Mouse (Mus musculus) myocyte (in vitro differentiated cells): Measurements from ENCODE around the gene Pdss2. TPM values are rescaled to one million over a fixed set of nuclear protein-coding genes. Genes with fewer than 3 reads are reported as not detected.

Source experiments
- H3K27me3 ChIP-seq: one replicate; pipeline ENCODE4 v1.6.1; 2011; ENCODE audit not compliant: control insufficient read depth, insufficient read depth, insufficient read length
- H3K36me3 ChIP-seq: one replicate; pipeline ENCODE4 v1.6.1; 2011; ENCODE audit not compliant: control insufficient read depth, insufficient read depth
- H3K4me2 ChIP-seq: one replicate; pipeline ENCODE4 v1.6.1; 2011; ENCODE audit warnings: low read depth, control low read depth
- H3K4me3 ChIP-seq: one replicate; pipeline ENCODE4 v1.5.1; 2011; ENCODE audit warnings: mild to moderate bottlenecking, control low read depth, moderate library complexity
- H3K79me2 ChIP-seq: one replicate; pipeline ENCODE4 v1.6.1; 2011; ENCODE audit not compliant: control insufficient read depth, insufficient read depth
- H3ac ChIP-seq: one replicate; pipeline ENCODE4 v1.6.1; 2011; ENCODE audit not compliant: control insufficient read depth, insufficient read length
- CEBPB ChIP-seq: IDR thresholded peaks from 2 replicates; pipeline ENCODE4 v1.6.1; 2011; ENCODE audit warnings: mild to moderate bottlenecking, moderate library complexity; ENCODE audit not compliant: poor library complexity, insufficient read depth, severe bottlenecking
- E2F4 ChIP-seq: IDR thresholded peaks from one replicate; pipeline ENCODE4 v1.6.1; 2011; ENCODE audit warnings: mild to moderate bottlenecking, control low read depth, moderate library complexity; ENCODE audit not compliant: insufficient read depth
- MAX ChIP-seq: IDR thresholded peaks from one replicate; pipeline ENCODE4 v1.6.1; 2011; ENCODE audit warnings: low read depth, mild to moderate bottlenecking, control low read depth
- MYOD1 ChIP-seq, 3 experiments: IDR thresholded peaks; one replicate each; pipeline ENCODE4 v1.6.1; 2011; ENCODE audit warnings: control low read depth in 2 of 3, low read depth in 2 of 3, mild to moderate bottlenecking in 2 of 3, moderate library complexity in 1 of 3; ENCODE audit not compliant: insufficient read length in 2 of 3, control insufficient read depth in 1 of 3
- MYOG ChIP-seq, 3 experiments: IDR thresholded peaks; one replicate each; pipeline ENCODE4 v1.6.1; 2011; ENCODE audit warnings: control low read depth in 2 of 3, low read depth in 2 of 3, mild to moderate bottlenecking in 2 of 3; ENCODE audit not compliant: insufficient read length in 2 of 3, control insufficient read depth in 1 of 3, insufficient read depth in 1 of 3
- POLR2A ChIP-seq: IDR thresholded peaks from one replicate; pipeline ENCODE4 v1.6.1; 2011; ENCODE audit warnings: low read depth, mild to moderate bottlenecking, control low read depth, moderate library complexity; ENCODE audit not compliant: insufficient read length
- POLR2AphosphoS2 ChIP-seq: IDR thresholded peaks from one replicate; pipeline ENCODE4 v1.6.1; 2011; ENCODE audit warnings: low read depth, control low read depth; ENCODE audit not compliant: insufficient read length
- REST ChIP-seq: IDR thresholded peaks from one replicate; pipeline ENCODE4 v1.6.1; 2011; ENCODE audit warnings: mild to moderate bottlenecking, control low read depth, moderate library complexity; ENCODE audit not compliant: insufficient read depth, insufficient read length
- SRF ChIP-seq: IDR thresholded peaks from one replicate; pipeline ENCODE4 v1.6.1; 2011; ENCODE audit warnings: low read depth; ENCODE audit not compliant: control insufficient read depth, insufficient read length
- TCF12 ChIP-seq: IDR thresholded peaks from one replicate; pipeline ENCODE4 v1.6.1; 2011; ENCODE audit warnings: mild to moderate bottlenecking, control low read depth; ENCODE audit not compliant: poor library complexity, insufficient read depth, severe bottlenecking
- TCF3 ChIP-seq: IDR thresholded peaks from one replicate; pipeline ENCODE4 v1.6.1; 2011; ENCODE audit warnings: low read depth, control low read depth; ENCODE audit not compliant: insufficient read length
- USF1 ChIP-seq: IDR thresholded peaks from one replicate; pipeline ENCODE4 v1.6.1; 2011; ENCODE audit warnings: low read depth, mild to moderate bottlenecking, control low read depth, moderate library complexity
- polyA plus RNA-seq: library from polyadenylated mRNA; unstranded; fragments of >200 nt; fragmentation: generic; extraction: Trizol; gene quantifications from one replicate; pipeline ENCODE4 v1.2.1, GENCODE M21; 2012; ENCODE audit warnings: missing spikeins

Pdss2 gene
- 8.5 TPM for polyA plus RNA-seq

DNA sequence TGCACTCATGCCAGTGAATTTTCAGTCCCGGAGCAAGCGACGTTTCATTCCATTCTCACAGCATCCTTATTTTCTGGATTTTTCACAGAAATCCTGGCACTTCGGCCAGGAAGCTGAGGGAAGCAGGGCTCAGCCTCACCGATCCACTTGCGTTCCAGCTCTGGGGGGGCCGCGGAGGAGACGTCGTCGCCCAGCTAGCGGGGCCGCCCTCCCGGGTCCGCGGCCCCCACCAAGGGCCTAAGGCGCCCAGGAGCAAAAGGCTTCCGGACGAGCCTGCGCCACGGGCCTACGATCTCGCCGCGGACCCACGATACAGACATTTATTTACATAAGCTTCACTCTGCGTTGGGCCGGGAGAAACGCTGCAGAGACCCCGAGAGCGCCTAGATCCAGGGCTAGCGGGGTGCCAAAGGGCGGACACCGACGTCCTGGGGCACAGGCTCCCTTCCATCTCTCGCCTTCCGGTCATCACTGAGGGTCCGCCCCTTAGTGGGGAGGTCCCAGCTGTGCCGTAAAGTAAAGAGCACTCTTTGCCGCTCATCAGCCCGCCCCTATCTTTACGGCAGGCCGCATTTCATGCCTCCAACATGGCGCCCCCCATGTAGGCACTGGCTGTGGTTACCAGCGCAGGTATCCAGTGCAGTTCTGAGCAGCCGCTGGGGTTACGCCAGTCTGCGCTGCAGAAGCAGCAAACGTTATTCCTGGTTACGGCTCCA lies at the start of gene Pdss2:
Pdss2 (plus strand) TSS at position 577 of the 716 bp plus-strand sequence.
- Histone ChIP-seq H3K79me2 (peaks cover 12% of the 10 kb centered on the region), H3K27me3 (no peaks in the 10 kb centered on the region), H3K4me2 (peak within 1 kb of the TSS; percentile 95), H3K36me3 (no peaks in the 10 kb centered on the region), H3K4me3 (peak within 1 kb of the TSS; percentile 98), H3ac (peak within 1 kb of the TSS; percentile 26)
- peak; percentile 85 for TF ChIP-seq SRF
- no peak for TF ChIP-seq E2F4
- TF ChIP-seq MYOG (IDR thresholded peaks at IDR 0.05; ENCODE audit: control insufficient read depth in 1 of 3, insufficient read depth in 1 of 3, insufficient read length in 2 of 3, low read depth in 2 of 3), result peak in 1 of 3 experiments; percentile 74
- peak; percentile 100 for TF ChIP-seq POLR2AphosphoS2
- TF ChIP-seq USF1, result no peak
- TF ChIP-seq POLR2A, result peak; percentile 99
- TF ChIP-seq REST, result peak; percentile 31
- no peak for TF ChIP-seq MAX
- peak in 2 of 3 experiments; percentile 17 to 49 for TF ChIP-seq MYOD1 (IDR thresholded peaks at IDR 0.05; ENCODE audit: control insufficient read depth in 1 of 3, insufficient read length in 2 of 3, low read depth in 2 of 3)
- no peak for TF ChIP-seq CEBPB

DNA sequence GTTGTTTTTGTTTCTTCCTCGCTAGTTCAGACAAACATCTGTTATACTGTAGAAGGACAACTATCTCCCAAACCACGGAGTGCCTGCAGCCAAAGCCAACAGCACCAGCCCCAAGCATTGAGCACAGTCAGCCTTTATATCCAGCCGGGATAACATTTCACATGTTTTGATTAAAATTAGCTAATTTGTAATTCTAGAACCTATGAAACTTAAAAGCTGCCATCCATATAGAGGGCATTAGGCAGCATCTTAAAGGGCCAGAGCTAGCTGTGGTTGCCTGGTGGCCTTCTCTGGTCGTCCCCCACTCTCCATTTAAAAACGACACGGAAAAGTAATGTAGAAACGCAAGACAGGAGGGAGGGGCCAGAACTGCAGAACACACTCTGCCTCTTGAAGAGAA lies 49.2 kb upstream of the Pdss2 start:
- H3K4me2 ChIP-seq, result peak overlapping the region; percentile 93
- H3ac ChIP-seq, result no peak overlapping the region
- H3K4me3 ChIP-seq, result peak overlapping the region; percentile 57
- H3K27me3 ChIP-seq, result peaks cover 7% of the 10 kb centered on the region
- peaks cover 6% of the 10 kb centered on the region for H3K79me2 ChIP-seq
- no peaks in the 10 kb centered on the region for H3K36me3 ChIP-seq
- TF ChIP-seq SRF (no peak), POLR2AphosphoS2 (no peak), MYOG (IDR thresholded peaks at IDR 0.05; ENCODE audit: control insufficient read depth in 1 of 3, insufficient read depth in 1 of 3, insufficient read length in 2 of 3, low read depth in 2 of 3) (no peak), TCF3 (no peak), TCF12 (no peak), MYOD1 (IDR thresholded peaks at IDR 0.05; ENCODE audit: control insufficient read depth in 1 of 3, insufficient read length in 2 of 3, low read depth in 2 of 3) (no peak), E2F4 (no peak), MAX (no peak), CEBPB (no peak), REST (no peak), POLR2A (no peak), USF1 (no peak)

DNA sequence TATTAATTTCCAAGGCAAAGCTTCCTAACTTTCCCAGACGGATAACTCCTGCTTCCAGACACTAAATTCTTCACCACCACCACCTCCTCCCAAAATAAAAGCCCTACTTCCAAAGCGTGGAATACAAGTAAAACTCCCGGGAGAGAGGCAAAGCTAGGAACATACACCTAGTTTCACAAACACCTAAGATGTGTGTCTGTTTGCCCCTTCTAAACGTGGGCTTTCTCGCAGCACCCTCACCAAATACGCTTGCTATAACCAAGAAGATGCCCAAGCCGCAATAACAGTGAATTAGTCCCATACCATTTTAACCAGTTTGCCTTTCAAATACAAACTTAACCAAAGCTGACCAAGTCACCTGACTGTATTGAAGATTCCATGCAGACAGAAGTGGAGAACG lies 48.7 kb upstream of the Pdss2 start:
- Histone ChIP-seq H3K27me3 (peaks cover 7% of the 10 kb centered on the region), H3K36me3 (no peaks in the 10 kb centered on the region), H3K79me2 (peaks cover 6% of the 10 kb centered on the region), H3ac (peak overlapping the region; percentile 85), H3K4me3 (peak overlapping the region; percentile 57), H3K4me2 (peak overlapping the region; percentile 93)
- TF ChIP-seq MAX (no peak), CEBPB (no peak), POLR2A (no peak)

DNA sequence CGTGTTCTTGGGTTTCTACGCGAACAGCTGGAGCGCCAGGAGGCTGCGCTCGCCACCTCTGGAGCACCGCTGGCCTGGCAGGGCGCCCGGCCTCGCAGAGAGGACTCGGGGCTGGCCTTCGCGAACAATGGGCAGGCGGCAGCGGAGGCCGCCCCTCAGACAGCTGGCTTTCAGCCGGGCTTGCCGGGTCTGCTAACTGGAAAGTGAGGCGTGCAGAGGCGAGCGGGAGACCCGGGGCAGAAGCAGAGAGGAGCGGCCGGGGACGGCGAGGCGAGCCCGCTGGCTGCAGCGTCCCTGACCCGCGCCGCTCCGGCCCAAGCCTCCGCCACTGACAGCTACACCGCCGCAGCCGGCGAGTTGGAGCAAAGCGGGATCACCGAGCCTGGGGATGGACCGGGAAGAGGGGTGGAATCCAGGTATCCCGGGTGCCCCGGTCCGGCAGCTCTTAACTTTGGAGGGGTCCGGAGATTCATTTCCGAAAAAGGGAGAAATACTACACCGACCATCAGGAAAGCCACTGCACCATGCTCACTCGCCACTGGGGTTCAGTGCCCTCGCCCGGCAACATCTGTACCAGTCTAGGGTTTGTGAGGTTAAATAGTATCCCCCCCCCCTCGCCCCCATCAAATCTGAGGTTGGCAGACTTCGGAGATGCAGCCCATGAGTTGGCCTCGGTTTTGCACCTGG lies 48.0 kb upstream of the Pdss2 start:
- TF ChIP-seq USF1 (no peak), REST (no peak), POLR2AphosphoS2 (no peak), E2F4 (no peak), TCF3 (no peak), SRF (no peak), TCF12 (no peak), CEBPB (no peak), MYOD1 (IDR thresholded peaks at IDR 0.05; ENCODE audit: control insufficient read depth in 1 of 3, insufficient read length in 2 of 3, low read depth in 2 of 3) (peak in 1 of 3 experiments; percentile 32), POLR2A (no peak), MAX (no peak), MYOG (IDR thresholded peaks at IDR 0.05; ENCODE audit: control insufficient read depth in 1 of 3, insufficient read depth in 1 of 3, insufficient read length in 2 of 3, low read depth in 2 of 3) (peak in 2 of 3 experiments; percentile 20 to 42)
- Histone ChIP-seq H3K27me3 (peaks cover 7% of the 10 kb centered on the region), H3ac (peak overlapping the region; percentile 85), H3K4me2 (peak overlapping the region; percentile 93), H3K36me3 (no peaks in the 10 kb centered on the region), H3K79me2 (peaks cover 6% of the 10 kb centered on the region), H3K4me3 (peak overlapping the region; percentile 57)
